Mouse (Mus musculus) cerebellum, adult 11 months (tissue): ENCODE data around the gene Psip1.
A peak's percentile ranks its signal among the peaks of the same experiment; 100 is the strongest.

ENCODE experiments used
- DNase-seq: peaks from one replicate; pipeline ENCODE4 v3.0.0; 2022

The Psip1 gene

GRCm38 (mm10) chr4:83417160-83417819 lies 69.0 kb downstream of the Psip1 start, which contains the start of gene Snapc3:
Gene Snapc3 (plus strand): TSS chr4:83417724.
- DNase-seq, result peak; percentile 94

GRCm38 (mm10) chr4:83414241-83414824 lies 71.9 kb downstream of the Psip1 start:
- no peak for DNase-seq

- DNase-seq, result no peak
Observed at GRCm38 (mm10) chr4:83412060-83412459, 74.2 kb downstream of the Psip1 start.

- DNase-seq, result no peak
Observed at GRCm38 (mm10) chr4:83409867-83410505, 76.3 kb downstream of the Psip1 start.

GRCm38 (mm10) chr4:83407688-83408087 lies 78.6 kb downstream of the Psip1 start:
- DNase-seq, result no peak
